Mouse (Mus musculus) forebrain, embryonic 10.5 days (tissue): ENCODE measurements around the gene Zranb2. TPM values are rescaled to one million over a fixed set of nuclear protein-coding genes. Genes with fewer than 3 reads are reported as not detected.

Experiments
- DNase-seq: peaks from one replicate; pipeline ENCODE4 v3.0.0-alpha.2; 2017; ENCODE audit warnings: low spot score; ENCODE audit errors: extremely low spot score
- H3K27ac ChIP-seq: fragments of 300-500 bp; sonication (generic); 2 replicates; pipeline ENCODE4 v1.5.1; 2016; ENCODE audit warnings: mild to moderate bottlenecking
- H3K27me3 ChIP-seq: fragments of 300-500 bp; sonication (generic); 2 replicates; pipeline ENCODE4 v1.6.1; 2016; ENCODE audit warnings: mild to moderate bottlenecking; ENCODE audit not compliant: poor library complexity, severe bottlenecking
- H3K36me3 ChIP-seq: fragments of 300-500 bp; sonication (generic); replicated peaks from 2 replicates; pipeline ENCODE4 v1.6.1; 2016; ENCODE audit warnings: mild to moderate bottlenecking, moderate library complexity
- H3K4me1 ChIP-seq: fragments of 300-500 bp; sonication (generic); 2 replicates; pipeline ENCODE4 v1.6.1; 2016
- H3K4me3 ChIP-seq: fragments of 300-500 bp; sonication (generic); 2 replicates; pipeline ENCODE4 v1.5.1; 2016; ENCODE audit warnings: mild to moderate bottlenecking, moderate library complexity
- H3K9me3 ChIP-seq: fragments of 300-500 bp; sonication (generic); 2 replicates; pipeline ENCODE4 v1.6.1; 2016; ENCODE audit warnings: mild to moderate bottlenecking, moderate library complexity
- WGBS: fragments of 180-500 bp; shearing (Covaris S2); methylation state at CpG from one replicate; pipeline ENCODE4 v1.1.7; 2016; 5-methylcytosine and 5-hydroxymethylcytosine counted together
- polyA plus RNA-seq: library from polyadenylated mRNA; unstranded; fragments of >200 nt; fragmentation: Nextera tagmentation; extraction: Ambion mirVana; gene quantifications from 2 replicates; pipeline ENCODE4 v1.2.1, GENCODE M21; 2016

Zranb2 gene
- 122 and 127 TPM in 2 replicates for polyA plus RNA-seq

DNA sequence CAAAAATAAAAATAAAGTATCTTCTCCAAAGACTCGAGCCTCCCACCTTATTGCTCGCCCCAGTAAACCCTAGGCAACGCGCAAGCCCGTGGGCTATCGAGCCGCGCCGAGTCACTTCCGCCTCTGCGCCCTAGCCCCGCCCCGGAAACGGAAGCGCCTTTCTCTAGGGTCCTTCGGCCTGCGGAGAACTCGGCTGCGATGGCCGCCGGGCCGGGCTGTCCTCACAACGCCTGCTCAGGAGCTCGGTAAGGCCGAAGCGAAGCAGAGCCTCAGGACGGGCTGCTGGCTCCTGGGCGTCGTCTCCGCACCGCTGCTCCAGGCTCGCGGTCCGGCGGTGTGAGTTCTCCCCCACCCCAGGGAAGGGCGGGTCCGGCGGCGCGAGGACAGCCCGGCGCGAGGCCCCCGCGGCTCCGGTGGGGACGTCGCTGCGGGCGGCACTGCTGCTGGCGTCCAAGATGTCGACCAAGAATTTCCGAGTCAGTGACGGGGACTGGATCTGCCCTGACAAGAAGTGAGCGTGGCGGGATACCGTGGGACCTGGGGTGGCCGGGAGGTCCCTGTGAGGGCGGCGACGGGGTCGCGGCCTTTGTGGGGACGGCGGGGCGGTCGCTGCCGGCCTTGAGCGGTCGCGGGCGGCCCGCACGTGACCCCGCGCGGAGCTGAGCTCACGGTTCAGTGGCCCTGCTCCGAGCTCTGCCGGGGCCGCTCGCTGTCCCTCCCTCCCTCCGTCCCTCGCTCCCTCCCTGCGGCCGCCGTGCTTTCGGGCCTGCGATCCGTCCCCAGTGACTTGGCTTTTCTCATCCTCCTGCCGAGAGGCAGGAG is at the start of gene Zranb2:
Gene Zranb2 (plus strand): TSS at position 197 of the 822 bp plus-strand sequence.
- under 1% methylated on average over 78 of the region's 91 CpGs for WGBS
- H3K4me3 ChIP-seq = peak within 1 kb of the TSS; percentile 83
- H3K4me1 ChIP-seq = peaks cover 15% of the 10 kb centered on the region
- H3K36me3 ChIP-seq = peaks cover 33% of the 10 kb centered on the region
- H3K27me3 ChIP-seq = peaks cover 42% of the 10 kb centered on the region
- H3K9me3 ChIP-seq = no peaks in the 10 kb centered on the region
- peak; percentile 94 for DNase-seq
- H3K27ac ChIP-seq = peak within 1 kb of the TSS; percentile 100

GRCm38 (mm10) chr3:157492043-157492442 is 41.9 kb upstream of the Zranb2 start:
- Histone ChIP-seq H3K36me3 (no peaks in the 10 kb centered on the region), H3K27ac (no peak overlapping the region), H3K9me3 (no peaks in the 10 kb centered on the region), H3K4me1 (peaks cover 11% of the 10 kb centered on the region), H3K27me3 (no peaks in the 10 kb centered on the region), H3K4me3 (no peak overlapping the region)
- DNase-seq = no peak
- WGBS = 63% methylated on average over 4 of the region's 4 CpGs

DNA sequence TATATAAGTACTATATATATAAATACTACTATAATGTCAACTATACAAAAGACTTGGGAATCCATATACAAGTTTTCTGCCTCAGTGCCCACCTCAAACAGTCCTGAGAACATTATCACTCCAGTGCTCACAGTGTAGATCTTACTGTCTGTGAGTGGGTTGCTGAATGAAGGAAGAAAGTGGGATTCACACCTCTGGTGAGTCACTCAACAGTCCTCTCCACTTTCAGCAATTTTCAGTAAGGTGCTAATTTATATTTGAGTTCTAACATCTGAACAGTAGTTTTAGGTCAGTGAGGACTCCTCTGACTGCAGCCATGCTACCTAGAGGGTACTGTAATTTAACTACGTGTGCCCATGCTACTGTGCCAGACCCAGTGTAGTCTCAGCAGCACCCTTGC is 31.7 kb upstream of the Zranb2 start:
- H3K9me3 ChIP-seq = no peaks in the 10 kb centered on the region

GRCm38 (mm10) chr3:157514116-157514796 is 19.7 kb upstream of the Zranb2 start:
- WGBS = 81% methylated on average over 5 of the region's 5 CpGs
- Histone ChIP-seq H3K27ac (no peak overlapping the region), H3K4me3 (no peak overlapping the region), H3K36me3 (no peaks in the 10 kb centered on the region), H3K4me1 (no peaks in the 10 kb centered on the region), H3K27me3 (no peaks in the 10 kb centered on the region), H3K9me3 (no peaks in the 10 kb centered on the region)
- DNase-seq = no peak

More for the DNA sequence above, 31.7 kb upstream of the Zranb2 start:
- H3K36me3 ChIP-seq = no peaks in the 10 kb centered on the region
- H3K27me3 ChIP-seq = no peaks in the 10 kb centered on the region
- no peak overlapping the region for H3K27ac ChIP-seq
- 83% methylated on average over 1 of the region's 1 CpGs for WGBS
- H3K4me1 ChIP-seq = peaks cover 4% of the 10 kb centered on the region; the same call in 1 of the 2 replicates
- DNase-seq = no peak
- H3K4me3 ChIP-seq = no peak overlapping the region

GRCm38 (mm10) chr3:157516471-157516870 is 17.5 kb upstream of the Zranb2 start:
- WGBS = 76% methylated on average over 3 of the region's 3 CpGs
- H3K27me3 ChIP-seq = no peaks in the 10 kb centered on the region
- no peak overlapping the region for H3K27ac ChIP-seq
- no peaks in the 10 kb centered on the region for H3K9me3 ChIP-seq
- H3K4me3 ChIP-seq = no peak overlapping the region
- DNase-seq = no peak
- no peaks in the 10 kb centered on the region for H3K36me3 ChIP-seq
- H3K4me1 ChIP-seq = no peaks in the 10 kb centered on the region

- Histone ChIP-seq H3K4me1 (no peaks in the 10 kb centered on the region), H3K9me3 (no peaks in the 10 kb centered on the region), H3K27me3 (0 out of 2 replicates have a peak, but pooled peaks cover 6% of the 10 kb centered on the region), H3K27ac (no peak overlapping the region), H3K4me3 (no peak overlapping the region), H3K36me3 (no peaks in the 10 kb centered on the region)
- 97% methylated on average over 2 of the region's 2 CpGs for WGBS
- DNase-seq = no peak
Observed at GRCm38 (mm10) chr3:157517992-157518391, 16.0 kb upstream of the Zranb2 start.

DNA sequence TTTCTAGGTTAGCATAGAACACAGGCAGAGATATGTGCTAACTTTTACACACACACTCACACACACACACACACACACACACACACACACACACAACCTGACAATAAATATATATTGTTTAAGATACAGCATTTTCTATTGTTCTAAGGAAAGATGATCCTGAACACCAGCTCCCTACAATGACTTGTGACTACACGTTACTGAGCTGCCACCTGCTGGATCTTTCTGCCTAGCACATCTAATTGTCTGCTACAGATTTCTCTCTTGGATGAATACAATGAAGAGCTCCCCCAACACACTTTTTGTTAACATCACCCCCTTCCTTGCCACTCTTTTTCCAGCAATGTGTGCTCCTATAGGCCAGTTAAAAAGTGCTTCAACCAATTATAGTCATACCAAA is 13.5 kb upstream of the Zranb2 start:
- no peaks in the 10 kb centered on the region for H3K4me1 ChIP-seq
- H3K27ac ChIP-seq = no peak overlapping the region
- H3K27me3 ChIP-seq = peaks cover 12% of the 10 kb centered on the region; the same call in 1 of the 2 replicates
- no peaks in the 10 kb centered on the region for H3K36me3 ChIP-seq
- no peak for DNase-seq
- WGBS = 3% methylated on average over 1 of the region's 1 CpGs
- no peaks in the 10 kb centered on the region for H3K9me3 ChIP-seq
- H3K4me3 ChIP-seq = no peak overlapping the region

- no peak overlapping the region for H3K4me3 ChIP-seq
- WGBS = 60% methylated on average over 1 of the region's 1 CpGs
- no peak for DNase-seq
Observed at GRCm38 (mm10) chr3:157523834-157524233, 10.1 kb upstream of the Zranb2 start.

GRCm38 (mm10) chr3:157531585-157531984 is 2.4 kb upstream of the Zranb2 start:
- Histone ChIP-seq H3K27ac (no peak overlapping the region), H3K9me3 (no peaks in the 10 kb centered on the region), H3K36me3 (peaks cover 7% of the 10 kb centered on the region), H3K4me3 (no peak overlapping the region), H3K4me1 (peaks cover 15% of the 10 kb centered on the region), H3K27me3 (peaks cover 51% of the 10 kb centered on the region)
- 77% methylated on average over 2 of the region's 2 CpGs for WGBS
- DNase-seq = no peak

More at GRCm38 (mm10) chr3:157523834-157524233, 10.1 kb upstream of the Zranb2 start:
- Histone ChIP-seq H3K27ac (no peak overlapping the region), H3K36me3 (no peaks in the 10 kb centered on the region), H3K27me3 (peaks cover 19% of the 10 kb centered on the region), H3K9me3 (no peaks in the 10 kb centered on the region), H3K4me1 (no peaks in the 10 kb centered on the region)

DNA sequence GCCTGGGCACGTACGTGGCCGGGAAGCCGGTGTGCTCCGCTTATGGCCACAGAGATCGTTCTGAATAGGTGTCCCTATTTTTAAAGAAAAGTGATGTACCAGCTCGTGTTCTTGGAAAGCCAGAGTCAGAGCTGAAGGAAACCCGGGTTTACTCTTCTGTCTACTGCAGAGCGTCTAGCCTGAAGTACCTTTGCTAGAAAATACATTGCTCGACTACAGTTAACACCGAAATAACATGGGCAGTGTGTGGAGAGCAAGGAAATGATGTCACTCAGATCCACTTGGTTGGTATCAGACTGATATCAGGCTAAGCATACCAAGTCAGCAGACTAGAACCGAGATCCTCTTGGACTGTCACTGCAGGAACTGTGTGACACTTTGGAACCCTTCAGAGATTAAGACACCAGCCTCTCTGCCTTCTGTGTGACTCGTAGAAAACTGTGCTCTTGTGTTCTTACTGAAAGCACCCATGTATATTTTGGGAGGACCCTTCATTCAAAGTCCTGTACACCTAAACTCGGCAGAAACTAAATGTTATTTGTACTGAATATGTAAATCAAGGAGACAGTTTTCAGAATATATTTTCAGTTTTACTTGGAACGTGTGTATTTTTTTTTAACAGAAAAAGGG is 941 bp downstream of the Zranb2 start:
- Histone ChIP-seq H3K4me3 (peak overlapping the region; percentile 83), H3K27me3 (peaks cover 35% of the 10 kb centered on the region), H3K9me3 (no peaks in the 10 kb centered on the region), H3K36me3 (peaks cover 40% of the 10 kb centered on the region), H3K27ac (peak overlapping the region; percentile 100), H3K4me1 (peaks cover 15% of the 10 kb centered on the region)
- 5% methylated on average over 15 of the region's 15 CpGs for WGBS
- DNase-seq = no peak

- Histone ChIP-seq H3K36me3 (peaks cover 63% of the 10 kb centered on the region), H3K27ac (no peak overlapping the region), H3K4me3 (no peak overlapping the region), H3K9me3 (no peaks in the 10 kb centered on the region), H3K27me3 (no peaks in the 10 kb centered on the region), H3K4me1 (no peaks in the 10 kb centered on the region)
- 94% methylated on average over 2 of the region's 2 CpGs for WGBS
- no peak for DNase-seq
Observed at GRCm38 (mm10) chr3:157549323-157549722, 15.4 kb downstream of the Zranb2 start.

DNA sequence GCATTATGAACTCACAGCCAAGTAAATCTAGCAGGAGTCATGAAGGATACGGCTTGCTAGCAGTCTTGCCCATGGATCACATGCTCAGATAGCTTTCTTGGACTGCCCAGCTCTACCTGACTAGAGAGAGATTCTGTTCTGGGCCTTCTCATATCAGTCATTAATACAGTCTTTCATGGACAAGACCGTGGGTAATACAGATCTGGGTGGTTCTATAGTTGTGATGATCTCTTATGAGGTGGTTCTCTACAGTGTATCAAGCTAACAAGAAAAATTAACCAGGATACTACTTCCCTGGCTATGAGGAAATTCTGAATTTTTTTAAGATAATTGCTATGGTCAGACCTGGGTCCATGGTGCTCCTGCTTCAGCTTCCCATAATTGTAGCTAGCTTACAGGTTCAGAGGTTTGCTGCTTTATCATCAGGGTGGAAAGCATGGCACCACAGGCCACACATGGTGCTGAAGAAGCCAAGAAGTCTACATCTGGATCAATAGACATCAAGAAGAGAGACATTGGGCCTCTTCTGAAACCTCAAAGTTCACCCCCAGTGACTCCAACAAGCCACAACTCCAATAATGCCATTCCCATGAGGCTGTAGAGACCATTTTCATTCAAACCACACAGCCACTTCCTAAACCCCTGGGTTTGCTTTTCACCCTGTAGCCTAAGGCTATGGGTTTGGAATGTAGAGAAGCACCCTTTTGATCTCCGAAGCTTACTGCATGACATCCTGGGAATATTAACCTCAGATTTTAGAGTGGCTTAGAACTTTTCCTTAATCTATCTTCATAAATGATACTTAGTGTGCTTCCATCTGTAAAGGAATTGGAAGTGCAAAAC is 16.0 kb downstream of the Zranb2 start:
- DNase-seq = no peak
- no peak overlapping the region for H3K27ac ChIP-seq
- H3K27me3 ChIP-seq = no peaks in the 10 kb centered on the region
- H3K4me1 ChIP-seq = no peaks in the 10 kb centered on the region
- H3K4me3 ChIP-seq = no peak overlapping the region
- H3K9me3 ChIP-seq = no peaks in the 10 kb centered on the region
- H3K36me3 ChIP-seq = peaks cover 57% of the 10 kb centered on the region
- 92% methylated on average over 3 of the region's 3 CpGs for WGBS
